Mouse (Mus musculus) liver, adult 2 months (tissue): ENCODE results near the gene Pdxk. TPM values are rescaled to one million over a fixed set of nuclear protein-coding genes. Genes with fewer than 3 reads are reported as not detected.
A peak's percentile ranks its signal among the peaks of the same experiment; 100 is the strongest.
"Not testable (repeated sequence)": the region's sequence is repeated elsewhere in the genome, so short reads cannot be mapped to it uniquely, and the experiment has no call there.

ENCODE experiments used
- DNase-seq: peaks from one replicate; pipeline ENCODE4 v3.0.0-alpha.2; 2011; ENCODE audit warnings: low read depth, low spot score; ENCODE audit errors: extremely low read depth
- H3K27ac ChIP-seq: fragments of 200-500 bp; replicated peaks from 2 replicates; pipeline ENCODE4 v1.5.1; 2012; ENCODE audit warnings: low read depth, mild to moderate bottlenecking, control low read depth, inconsistent platforms, low read length; ENCODE audit not compliant: insufficient read depth
- H3K27me3 ChIP-seq: fragments of 200-500 bp; 2 replicates; pipeline ENCODE4 v1.6.1; 2012; ENCODE audit warnings: mild to moderate bottlenecking, moderate library complexity, low read length, inconsistent platforms; ENCODE audit not compliant: control insufficient read depth, insufficient read depth
- H3K36me3 ChIP-seq: fragments of 200-500 bp; 2 replicates; pipeline ENCODE4 v1.6.1; 2012; ENCODE audit warnings: low read length, inconsistent platforms; ENCODE audit not compliant: control insufficient read depth, insufficient read depth
- H3K4me1 ChIP-seq: fragments of 200-500 bp; 2 replicates; pipeline ENCODE4 v1.6.1; 2011; ENCODE audit warnings: low read length; ENCODE audit not compliant: control insufficient read depth, insufficient read depth
- H3K4me3 ChIP-seq: fragments of 200-500 bp; 2 replicates; pipeline ENCODE4 v1.5.1; 2011; ENCODE audit warnings: low read depth, mild to moderate bottlenecking, control low read depth, low read length, moderate library complexity; ENCODE audit not compliant: insufficient read depth
- H3K79me2 ChIP-seq: fragments of 200-500 bp; 2 replicates; pipeline ENCODE4 v1.6.1; 2012; ENCODE audit warnings: inconsistent platforms, mild to moderate bottlenecking, low read length, moderate library complexity; ENCODE audit not compliant: control insufficient read depth, insufficient read depth
- H3K9ac ChIP-seq: fragments of 200-500 bp; 2 replicates; pipeline ENCODE4 v1.6.1; 2012; ENCODE audit warnings: low read depth, mild to moderate bottlenecking, control low read depth, inconsistent platforms, low read length
- CTCF ChIP-seq: fragments of 200-500 bp; IDR thresholded peaks from 2 replicates; pipeline ENCODE4 v1.5.1; 2011; ENCODE audit warnings: low read depth, low read length, control low read depth
- POLR2A ChIP-seq: fragments of 200-500 bp; IDR thresholded peaks from 2 replicates; pipeline ENCODE4 v1.6.1; 2011; ENCODE audit warnings: low read length, control low read depth; ENCODE audit not compliant: insufficient read depth; ENCODE audit errors: extremely low read depth
- WGBS: fragments of 180-500 bp; shearing (Covaris S2); methylation state at CpG from one replicate; pipeline ENCODE4 v1.1.7; 2018; 5-methylcytosine and 5-hydroxymethylcytosine counted together
- polyA plus RNA-seq: library from polyadenylated mRNA; depleted of rRNA; stranded (reverse); fragments of >200 nt; gene quantifications from 2 replicates; pipeline ENCODE4 v1.2.3, GENCODE M21; 2012; rRNA removed
- total RNA-seq: library from RNA; depleted of rRNA; stranded (reverse); fragments of >200 nt; gene quantifications from 2 replicates; pipeline ENCODE4 v1.2.3, GENCODE M21; 2014; rRNA removed

The Pdxk gene
- total RNA-seq (19.9 TPM in 2 replicates), polyA plus RNA-seq (29.2 and 29.5 TPM in 2 replicates)

GRCm38 (mm10) chr10:78464792-78465207 lies at the start of gene Pdxk:
Gene Pdxk (minus strand): TSS chr10:78464975.
- peak within 1 kb of the TSS; percentile 85 for H3K9ac ChIP-seq
- peaks cover 16% of the 10 kb centered on the region; the same call in 1 of the 2 replicates for H3K79me2 ChIP-seq
- DNase-seq, result peak; percentile 87
- TF ChIP-seq CTCF (no peak), POLR2A (peak; percentile 86)
- H3K27ac ChIP-seq, result peak within 1 kb of the TSS; percentile 78
- WGBS, result under 1% methylated on average over 35 of the region's 35 CpGs
- peaks cover 22% of the 10 kb centered on the region for H3K4me1 ChIP-seq
- no peaks in the 10 kb centered on the region for H3K36me3 ChIP-seq
- peak within 1 kb of the TSS; percentile 73 for H3K4me3 ChIP-seq
- H3K27me3 ChIP-seq, result no peaks in the 10 kb centered on the region

- TF ChIP-seq CTCF (no peak), POLR2A (no peak)
- DNase-seq, result no peak
- H3K36me3 ChIP-seq, result no peaks in the 10 kb centered on the region
- H3K27me3 ChIP-seq, result no peaks in the 10 kb centered on the region
- no peak overlapping the region for H3K4me3 ChIP-seq
- H3K4me1 ChIP-seq, result no peaks in the 10 kb centered on the region
- 84% methylated on average over 6 of the region's 6 CpGs for WGBS
- no peaks in the 10 kb centered on the region for H3K79me2 ChIP-seq
- H3K9ac ChIP-seq, result no peak overlapping the region
- no peak overlapping the region for H3K27ac ChIP-seq
Observed at GRCm38 (mm10) chr10:78502986-78503733, 38.4 kb upstream of the Pdxk start.

GRCm38 (mm10) chr10:78487431-78488086 lies 22.8 kb upstream of the Pdxk start:
- peak overlapping the region; percentile 55; the same call in 1 of the 2 replicates for H3K9ac ChIP-seq
- H3K4me3 ChIP-seq, result peak overlapping the region; percentile 44; the same call in 1 of the 2 replicates
- 13% methylated on average over 26 of the region's 26 CpGs for WGBS

GRCm38 (mm10) chr10:78486871-78487270 lies 22.1 kb upstream of the Pdxk start:
- Histone ChIP-seq H3K27ac (no peak overlapping the region), H3K36me3 (no peaks in the 10 kb centered on the region), H3K4me3 (no peak overlapping the region), H3K4me1 (peaks cover 9% of the 10 kb centered on the region), H3K27me3 (no peaks in the 10 kb centered on the region), H3K79me2 (no peaks in the 10 kb centered on the region), H3K9ac (no peak overlapping the region)
- WGBS, result 70% methylated on average over 5 of the region's 5 CpGs
- TF ChIP-seq POLR2A, result no peak
- TF ChIP-seq CTCF, result no peak
- DNase-seq, result no peak

More at GRCm38 (mm10) chr10:78487431-78488086, 22.8 kb upstream of the Pdxk start:
- DNase-seq, result peak; percentile 50
- TF ChIP-seq POLR2A (no peak), CTCF (peak; percentile 98)
- Histone ChIP-seq H3K4me1 (peaks cover 9% of the 10 kb centered on the region), H3K27ac (no peak overlapping the region), H3K79me2 (no peaks in the 10 kb centered on the region), H3K36me3 (no peaks in the 10 kb centered on the region), H3K27me3 (no peaks in the 10 kb centered on the region)

GRCm38 (mm10) chr10:78485369-78485768 lies 20.6 kb upstream of the Pdxk start:
- not testable (repeated sequence) for H3K27ac ChIP-seq, H3K36me3 ChIP-seq, H3K9ac ChIP-seq, H3K79me2 ChIP-seq, H3K27me3 ChIP-seq, H3K4me3 ChIP-seq, H3K4me1 ChIP-seq, DNase-seq
- 10% methylated on average over 2 of the region's 2 CpGs for WGBS
